Mouse (Mus musculus) adrenal gland, postnatal 25 days (tissue): ENCODE results near the gene Tsc1. TPM values are rescaled to one million over a fixed set of nuclear protein-coding genes. Genes with fewer than 3 reads are reported as not detected.

ENCODE experiments used
- DNase-seq: peaks from one replicate; pipeline ENCODE4 v3.0.0; 2021; ENCODE audit warnings: mixed read lengths
- total RNA-seq: library from RNA; stranded (reverse); gene quantifications from 2 replicates; pipeline ENCODE4 v1.2.3, GENCODE M21; 2021

Tsc1 gene
- total RNA-seq, 1 experiment from 2014 or later = 22.8 TPM

- DNase-seq = peak; percentile 35
Observed at GRCm38 (mm10) chr2:28650526-28650925, 9.5 kb downstream of the Tsc1 start.

- DNase-seq = no peak
Observed at GRCm38 (mm10) chr2:28653351-28653750, 12.3 kb downstream of the Tsc1 start.

GRCm38 (mm10) chr2:28654295-28654694 is 13.3 kb downstream of the Tsc1 start:
- peak; percentile 37 for DNase-seq

- no peak for DNase-seq
Observed at GRCm38 (mm10) chr2:28656216-28656615, 15.2 kb downstream of the Tsc1 start.

- no peak for DNase-seq
Observed at GRCm38 (mm10) chr2:28662891-28663290, 21.9 kb downstream of the Tsc1 start.

GRCm38 (mm10) chr2:28665818-28666217 is 24.8 kb downstream of the Tsc1 start:
- DNase-seq = no peak

- DNase-seq = no peak
Observed at GRCm38 (mm10) chr2:28671438-28671837, 30.4 kb downstream of the Tsc1 start.

- no peak for DNase-seq
Observed at GRCm38 (mm10) chr2:28676005-28676404, 35.0 kb downstream of the Tsc1 start.

- no peak for DNase-seq
Observed at GRCm38 (mm10) chr2:28680710-28681109, 39.7 kb downstream of the Tsc1 start.

- peak; percentile 65 for DNase-seq
Observed at GRCm38 (mm10) chr2:28681718-28682117, 40.7 kb downstream of the Tsc1 start.

GRCm38 (mm10) chr2:28685895-28686294 is 44.9 kb downstream of the Tsc1 start:
- DNase-seq = no peak

- peak; percentile 29 for DNase-seq
Observed at GRCm38 (mm10) chr2:28688431-28688830, 47.4 kb downstream of the Tsc1 start.

- no peak for DNase-seq
Observed at GRCm38 (mm10) chr2:28692692-28693091, 51.7 kb downstream of the Tsc1 start.

GRCm38 (mm10) chr2:28698566-28698965 is 57.5 kb downstream of the Tsc1 start:
- no peak for DNase-seq

GRCm38 (mm10) chr2:28699361-28700335 is 58.6 kb downstream of the Tsc1 start, which contains the start of the genes Spaca9 and Ak8:
Spaca9 (minus strand) TSS chr2:28699727.
Ak8 (plus strand) TSS chr2:28700164.
- DNase-seq = peak; percentile 78

- no peak for DNase-seq
Observed at GRCm38 (mm10) chr2:28701646-28702262, 60.7 kb downstream of the Tsc1 start.

GRCm38 (mm10) chr2:28706106-28706636 is 65.1 kb downstream of the Tsc1 start:
- DNase-seq = no peak

- no peak for DNase-seq
Observed at GRCm38 (mm10) chr2:28706787-28707186, 65.8 kb downstream of the Tsc1 start.

GRCm38 (mm10) chr2:28713036-28713435 is 72.0 kb downstream of the Tsc1 start:
- no peak for DNase-seq

- DNase-seq = no peak
Observed at GRCm38 (mm10) chr2:28722419-28722818, 81.4 kb downstream of the Tsc1 start.

GRCm38 (mm10) chr2:28723912-28724311 is 82.9 kb downstream of the Tsc1 start:
- DNase-seq = no peak

GRCm38 (mm10) chr2:28727786-28728404 is 86.9 kb downstream of the Tsc1 start:
- DNase-seq = no peak

GRCm38 (mm10) chr2:28730676-28731075 is 89.6 kb downstream of the Tsc1 start:
- DNase-seq = no peak
